Mouse (Mus musculus): ENCODE measurements at regions not wholly inside any gene's neighbourhood (a gene's known extent, or its start where the extent isn't known, plus 50 kb on each side); places are given as distances from the start of the nearest gene placed in this dataset.

- TF ChIP-seq CTCF (conservative IDR thresholded peaks at IDR 0.05 in 1 of 2, IDR thresholded peaks at IDR 0.05 in 1 of 2; ENCODE audit: low read depth in 2 of 2, low read length in 2 of 2) (no peak), MAX (IDR thresholded peaks at IDR 0.05; ENCODE audit: low read length) (no peak), E2F4 (IDR thresholded peaks at IDR 0.05; ENCODE audit: insufficient replicate concordance, low read depth, low read length) (no peak), MEF2A (IDR thresholded peaks at IDR 0.05; ENCODE audit: borderline replicate concordance, low read depth, low read length) (no peak), POLR2A (IDR thresholded peaks at IDR 0.05; ENCODE audit: low read depth, low read length) (no peak), ETS1 (conservative IDR thresholded peaks at IDR 0.05; ENCODE audit: low read depth, low read length) (no peak)
Measured at GRCm38 (mm10) chr8:87389016-87389415, 83.4 kb downstream of the Cbln1 start.
